Mouse (Mus musculus) layer of hippocampus, adult 2 months (tissue): ENCODE measurements at regions not wholly inside any gene's neighbourhood (a gene's known extent, or its start where the extent isn't known, plus 50 kb on each side); places are given as distances from the start of the nearest gene placed in this dataset.

Experiments used
- DNase-seq, 2 experiments: peaks; one replicate each; pipeline ENCODE4 v3.0.0; 2022; ENCODE audit warnings: low spot score in 2 of 2
- H3K27ac ChIP-seq: fragments of 200-600 bp; 2 replicates; pipeline ENCODE4 v1.8.1; 2022
- H3K4me3 ChIP-seq: fragments of 200-600 bp; 2 replicates; pipeline ENCODE4 v1.8.1; 2022; ENCODE audit warnings: mild to moderate bottlenecking
- CTCF ChIP-seq: fragments of 200-600 bp; conservative IDR thresholded peaks from 2 replicates; pipeline ENCODE4 v1.8.1; 2022; ENCODE audit warnings: antibody characterized with exemption, mild to moderate bottlenecking, moderate library complexity

DNA sequence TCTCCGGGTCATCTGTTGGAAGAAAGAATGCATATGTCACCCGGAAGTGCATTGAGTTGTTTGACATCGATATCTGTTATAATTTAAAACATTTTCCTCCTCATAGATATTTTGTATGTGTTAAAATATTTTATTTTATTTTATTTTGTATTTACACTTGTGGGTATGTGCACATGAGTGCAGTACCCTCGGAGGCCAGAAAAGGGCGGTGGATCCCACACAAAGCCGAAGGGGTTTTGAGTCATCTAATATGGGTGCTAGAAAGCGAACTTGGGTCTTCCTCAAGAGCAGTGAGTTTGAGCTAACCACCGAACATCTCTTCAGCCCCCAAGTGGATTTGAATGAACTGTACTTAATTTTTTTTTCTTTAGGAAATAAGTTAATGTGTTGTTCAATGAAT lies 156.0 kb downstream of the Gm11011 start:
- no peak for DNase-seq
- Histone ChIP-seq H3K4me3 (no peak overlapping the region), H3K27ac (no peak overlapping the region)
- TF ChIP-seq CTCF, result peak; percentile 50

DNA sequence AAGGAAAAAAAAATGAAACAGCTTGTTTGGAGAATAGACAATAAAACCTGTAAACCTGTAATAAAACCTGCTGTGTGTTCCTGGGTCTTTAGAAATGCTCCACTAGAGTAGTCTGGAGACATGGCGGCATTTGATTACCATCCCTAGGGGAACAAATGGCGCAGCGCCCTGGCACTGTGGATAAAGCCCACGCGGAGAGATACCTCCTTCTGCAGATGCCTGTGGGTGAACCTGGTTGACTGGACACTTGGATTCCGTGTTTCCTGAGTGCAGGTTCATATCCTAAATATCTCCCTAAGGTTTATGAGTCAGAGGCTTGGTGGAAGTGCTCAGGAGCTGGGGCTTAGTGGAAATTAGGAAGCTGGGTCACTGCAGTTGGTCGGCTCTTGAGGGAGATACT lies 158.1 kb downstream of the Gm11011 start:
- Histone ChIP-seq H3K27ac (no peak overlapping the region), H3K4me3 (no peak overlapping the region)
- no peak for DNase-seq
- TF ChIP-seq CTCF, result no peak

DNA sequence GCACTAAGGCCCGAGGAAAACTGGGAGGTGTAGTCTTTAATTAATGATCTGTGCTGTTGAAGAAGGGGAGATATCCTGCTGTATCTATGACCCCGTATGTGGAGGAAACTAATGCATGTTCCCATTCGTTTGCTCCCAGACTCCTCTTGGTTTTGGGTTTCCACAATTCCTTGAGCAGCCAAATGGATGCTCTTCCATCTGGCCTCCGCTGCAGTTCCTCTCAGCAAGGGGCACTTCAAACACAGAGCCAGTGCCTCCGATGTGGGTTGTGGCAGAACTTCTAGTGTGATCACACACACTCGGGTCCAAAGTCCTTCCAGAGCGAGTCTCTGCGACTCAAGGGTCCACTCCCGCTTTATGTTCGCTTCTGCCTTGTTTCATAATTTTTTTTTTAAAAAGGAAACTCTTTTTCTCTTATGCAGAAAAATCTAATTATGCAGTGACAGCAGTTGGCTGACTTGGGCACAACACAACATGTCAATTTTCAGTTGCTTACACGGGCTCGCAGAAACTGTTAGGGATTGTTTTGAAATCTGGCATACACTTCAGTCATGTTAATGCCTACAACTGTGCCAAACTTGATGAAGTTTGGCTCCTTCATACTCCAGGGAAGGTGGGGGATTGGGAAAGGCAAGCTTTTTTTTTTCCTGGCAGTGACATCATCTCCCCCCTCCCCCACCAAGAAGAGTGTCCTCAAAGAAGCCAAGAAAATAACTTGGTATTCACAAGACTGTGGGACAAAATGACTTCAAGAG lies 163.2 kb downstream of the Gm11011 start:
- Histone ChIP-seq H3K27ac (no peak overlapping the region), H3K4me3 (no peak overlapping the region)
- DNase-seq, result peak in 1 of 2 experiments; percentile 32
- no peak for TF ChIP-seq CTCF

DNA sequence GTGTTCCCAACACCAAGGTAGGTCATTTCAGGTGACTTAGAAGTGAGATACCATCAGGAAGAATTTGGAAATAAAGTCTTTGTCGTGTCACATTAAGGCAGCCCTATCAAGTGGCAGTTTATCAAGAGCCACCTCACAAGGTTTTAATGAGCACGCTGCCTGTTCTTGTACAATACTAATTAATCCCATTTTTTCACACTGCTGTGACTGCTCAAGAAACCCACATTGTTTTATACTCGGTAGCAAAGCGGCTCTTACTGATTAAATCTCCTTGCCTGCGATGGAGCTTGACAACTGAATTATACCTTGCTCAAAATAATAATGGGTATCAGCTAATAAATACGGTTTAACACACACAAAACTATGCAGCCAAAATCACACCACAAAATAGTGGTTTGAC lies 175.2 kb downstream of the Gm11011 start:
- no peak overlapping the region for H3K27ac ChIP-seq
- H3K4me3 ChIP-seq, result no peak overlapping the region
- TF ChIP-seq CTCF, result no peak
- no peak for DNase-seq

DNA sequence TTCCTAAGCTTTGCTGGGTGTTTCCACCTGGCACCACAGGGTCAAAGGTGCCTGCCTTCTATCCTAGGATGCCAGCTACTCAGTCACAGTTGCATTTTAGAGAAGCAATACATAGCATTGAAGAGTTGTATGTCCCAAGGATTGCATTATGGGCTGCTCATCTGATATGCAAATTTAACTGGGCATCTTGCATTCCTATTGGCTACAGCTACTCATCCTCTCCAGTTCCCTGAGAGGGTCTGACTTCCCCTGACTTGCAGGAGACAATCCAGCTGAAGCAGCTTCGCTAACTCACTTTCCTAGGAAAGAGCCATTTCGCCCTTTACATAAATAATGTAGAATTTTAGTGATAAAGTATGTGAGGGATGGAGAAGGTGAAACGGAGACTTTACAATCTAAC lies 177.5 kb downstream of the Gm11011 start:
- DNase-seq, result no peak
- H3K4me3 ChIP-seq, result no peak overlapping the region
- no peak for TF ChIP-seq CTCF
- no peak overlapping the region for H3K27ac ChIP-seq

DNA sequence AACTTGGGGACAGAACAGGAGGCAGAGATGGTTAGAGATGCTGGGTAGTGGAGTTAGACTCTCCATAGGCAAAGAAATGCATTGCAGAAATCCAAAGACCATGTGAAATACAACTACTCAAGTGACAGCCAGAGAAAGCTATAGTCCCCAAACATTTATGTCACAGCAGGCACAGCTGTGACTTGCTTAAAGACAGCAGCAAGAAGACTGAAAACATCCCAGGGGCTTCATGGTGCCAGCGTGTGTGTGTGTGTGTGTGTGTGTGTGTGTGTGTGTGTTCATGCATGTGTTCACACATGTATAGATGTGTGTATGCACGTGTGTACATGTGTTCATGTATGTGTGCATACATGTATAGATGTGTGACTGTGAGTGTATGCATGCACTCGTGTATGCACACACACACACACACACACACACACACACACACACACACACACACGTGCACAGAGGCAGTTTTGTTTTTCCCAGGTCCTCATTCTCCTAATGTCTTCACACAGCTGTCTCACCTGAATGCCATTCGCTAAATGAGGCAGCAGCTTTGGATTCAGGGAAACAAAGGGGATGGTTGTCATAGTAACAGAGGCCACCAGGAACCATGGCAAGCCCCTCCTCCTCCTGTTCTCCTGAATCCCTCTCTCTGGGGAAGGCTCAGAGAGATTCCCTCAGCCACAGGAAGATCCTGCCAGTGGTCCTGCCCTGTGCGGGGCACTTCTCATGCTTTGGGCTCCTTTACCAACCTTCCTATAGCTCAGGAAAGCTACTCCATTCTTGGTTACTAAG lies 182.4 kb downstream of the Gm11011 start:
- H3K27ac ChIP-seq, result no peak overlapping the region
- DNase-seq, result no peak

DNA sequence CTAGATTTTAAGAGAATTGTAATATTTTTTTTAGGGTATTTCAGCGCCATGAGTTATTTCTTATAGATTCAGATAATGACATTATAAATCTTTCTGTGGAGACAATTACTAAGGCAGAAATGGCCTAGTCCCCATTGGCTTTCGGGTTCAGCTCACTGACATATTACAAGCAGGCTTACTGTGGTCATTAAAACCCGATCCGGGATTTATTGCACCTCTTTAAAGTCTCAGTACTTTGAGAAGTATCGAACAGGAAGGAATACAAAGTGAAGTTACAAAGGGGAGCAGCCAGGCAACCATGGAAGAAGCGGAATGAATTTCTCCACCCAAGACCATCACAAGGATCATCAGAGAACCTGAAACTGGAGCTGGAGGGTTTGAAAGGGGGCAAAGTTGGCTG lies 189.8 kb downstream of the Gm11011 start:
- Histone ChIP-seq H3K4me3 (no peak overlapping the region), H3K27ac (no peak overlapping the region)
- TF ChIP-seq CTCF, result no peak
- DNase-seq, result no peak

More for the DNA sequence above, 182.4 kb downstream of the Gm11011 start:
- no peak for TF ChIP-seq CTCF
- H3K4me3 ChIP-seq, result no peak overlapping the region

DNA sequence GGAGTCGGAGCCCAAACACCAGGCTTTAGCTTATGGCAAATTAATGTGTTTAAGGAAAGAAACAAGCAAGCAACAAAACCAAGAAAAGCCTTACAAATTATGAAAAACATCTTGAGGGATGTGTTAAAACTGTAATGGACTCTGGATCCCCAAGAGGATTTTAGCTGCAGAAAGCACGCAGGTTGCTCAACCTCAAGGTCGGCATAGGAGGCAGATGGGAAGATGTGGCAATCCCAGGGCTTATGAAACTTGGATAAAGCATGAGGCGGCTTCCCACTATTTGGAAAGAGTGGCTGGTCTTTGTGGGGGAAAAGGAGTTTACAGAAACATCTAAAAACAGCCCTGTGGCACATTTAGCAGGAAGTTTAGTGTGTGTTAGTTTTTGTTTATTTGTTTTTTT lies 190.5 kb downstream of the Gm11011 start:
- DNase-seq, result no peak
- TF ChIP-seq CTCF, result no peak

DNA sequence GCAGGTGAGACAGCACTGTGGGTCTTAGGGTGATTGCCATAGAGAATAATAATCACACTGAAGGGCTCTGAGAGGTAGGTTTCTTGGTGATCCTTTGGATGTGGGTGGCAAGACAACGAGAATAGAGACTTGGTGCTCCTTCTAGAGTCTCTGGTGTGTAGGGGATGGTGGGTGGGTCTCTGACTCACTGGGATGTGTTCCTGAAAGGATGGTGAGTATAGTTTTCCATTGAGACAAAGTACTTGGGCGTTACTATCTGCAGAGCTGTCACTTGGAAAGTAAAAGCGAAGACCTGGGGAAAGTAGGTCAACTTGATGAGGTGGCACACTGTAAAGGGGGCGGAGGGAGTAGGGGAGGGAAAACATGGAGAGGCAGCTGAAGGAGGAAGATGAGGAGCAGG lies 191.3 kb downstream of the Gm11011 start:
- no peak overlapping the region for H3K4me3 ChIP-seq
- no peak overlapping the region for H3K27ac ChIP-seq
- no peak for DNase-seq
- no peak for TF ChIP-seq CTCF

More for the DNA sequence above, 190.5 kb downstream of the Gm11011 start:
- Histone ChIP-seq H3K27ac (no peak overlapping the region), H3K4me3 (no peak overlapping the region)

DNA sequence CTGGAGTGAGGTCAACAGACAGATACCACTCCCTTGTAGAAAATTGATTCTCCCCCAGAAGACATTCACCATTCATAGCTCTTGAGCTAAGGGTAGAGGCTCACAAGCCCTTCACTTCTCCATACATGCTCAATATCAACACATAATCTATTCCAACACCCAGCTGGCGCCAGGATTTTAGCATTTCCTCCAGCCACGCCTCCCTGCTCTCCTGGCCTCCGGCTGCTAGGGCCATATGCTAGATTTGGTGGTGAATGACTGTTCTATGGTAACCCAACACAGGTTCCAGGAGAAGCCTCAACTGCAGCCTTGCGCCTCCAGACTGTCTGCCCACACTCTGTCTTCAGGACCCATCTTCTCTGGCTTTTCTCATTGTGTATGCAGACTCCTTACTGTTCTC lies 197.9 kb downstream of the Gm11011 start:
- TF ChIP-seq CTCF, result no peak
- DNase-seq, result peak in 1 of 2 experiments; percentile 2
- Histone ChIP-seq H3K4me3 (no peak overlapping the region), H3K27ac (no peak overlapping the region)

DNA sequence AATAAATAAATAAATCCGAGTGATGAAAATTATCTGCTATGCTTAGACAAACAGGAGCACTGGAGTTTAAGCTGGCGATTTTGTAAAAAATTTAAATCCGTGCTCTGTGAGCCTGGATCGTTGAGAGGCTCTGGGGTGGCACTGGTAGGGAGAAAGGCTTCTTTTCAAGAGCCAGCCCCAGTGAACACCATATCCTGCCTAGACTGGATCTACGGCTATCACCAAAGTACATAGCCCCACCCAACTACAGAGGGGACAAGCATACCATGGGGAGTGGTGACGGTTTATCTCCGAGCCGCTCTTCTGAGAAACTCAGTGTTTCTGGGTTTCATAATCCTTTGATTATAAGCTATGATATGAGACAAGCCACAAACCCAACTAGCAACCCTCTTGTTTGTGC lies 199.0 kb downstream of the Gm11011 start:
- DNase-seq, result no peak
- Histone ChIP-seq H3K27ac (no peak overlapping the region), H3K4me3 (no peak overlapping the region)
- TF ChIP-seq CTCF, result no peak

DNA sequence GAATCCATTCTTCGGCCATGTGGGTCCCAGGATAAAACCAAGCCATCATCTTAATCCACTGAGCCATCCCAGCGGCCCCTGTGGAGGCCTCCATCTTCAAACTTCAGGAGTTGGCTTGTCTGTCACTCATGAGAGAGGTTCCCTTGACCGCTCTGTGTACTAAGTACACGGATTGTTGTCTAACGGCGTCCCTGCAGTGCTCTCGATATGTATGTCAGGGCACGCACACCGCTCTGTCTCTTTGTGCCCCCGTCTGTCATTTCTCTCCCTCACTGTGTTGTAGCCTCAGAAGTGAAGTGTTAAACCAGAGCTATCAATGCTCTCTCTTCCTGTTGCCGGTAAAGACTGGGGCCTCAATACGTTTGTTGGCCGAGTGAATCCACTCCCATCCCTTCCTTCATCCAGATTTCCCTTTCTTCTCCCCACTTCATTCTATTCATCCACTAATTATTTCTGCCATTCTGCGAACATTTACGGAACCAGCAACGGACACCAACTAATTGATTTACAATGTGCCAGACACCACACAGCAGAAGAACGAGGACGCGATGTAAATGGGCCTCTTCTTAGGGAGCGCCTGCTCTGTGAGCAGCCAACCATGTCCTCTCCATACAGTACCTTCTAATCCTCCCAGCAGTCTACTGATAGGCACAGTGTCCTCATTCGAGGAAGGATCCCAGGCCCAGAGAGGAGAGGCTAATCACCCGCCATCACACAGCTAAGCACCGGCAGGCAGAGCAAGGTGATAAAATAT lies 199.6 kb downstream of the Gm11011 start:
- no peak overlapping the region for H3K4me3 ChIP-seq
- H3K27ac ChIP-seq, result no peak overlapping the region
- no peak for DNase-seq
- TF ChIP-seq CTCF, result no peak

DNA sequence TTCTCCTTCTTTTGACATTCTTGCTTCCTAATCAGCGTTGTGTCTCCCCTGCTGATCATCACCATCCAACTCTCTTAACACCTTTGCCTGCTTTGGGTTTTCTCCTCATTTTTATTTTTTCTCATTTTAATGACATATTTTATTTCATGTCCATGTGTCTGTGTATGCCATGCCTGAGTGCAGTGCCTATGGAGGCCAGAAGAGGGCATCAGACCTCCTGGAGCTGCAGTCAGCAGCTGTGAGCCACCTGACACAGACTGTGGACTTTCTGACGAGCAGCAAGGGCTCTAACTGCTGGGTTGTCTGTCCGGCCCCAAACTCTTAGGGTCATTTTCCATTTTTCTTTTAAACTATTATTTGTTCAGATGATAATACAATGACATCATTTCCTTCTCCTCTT lies 203.8 kb downstream of the Gm11011 start:
- TF ChIP-seq CTCF, result 0 out of 2 replicates have a peak, but pooled peaks have one; percentile 13
- no peak for DNase-seq
- Histone ChIP-seq H3K4me3 (no peak overlapping the region), H3K27ac (no peak overlapping the region)
